ENCODE assay signal across 32 mouse cellular contexts in the genomic region with DNA sequence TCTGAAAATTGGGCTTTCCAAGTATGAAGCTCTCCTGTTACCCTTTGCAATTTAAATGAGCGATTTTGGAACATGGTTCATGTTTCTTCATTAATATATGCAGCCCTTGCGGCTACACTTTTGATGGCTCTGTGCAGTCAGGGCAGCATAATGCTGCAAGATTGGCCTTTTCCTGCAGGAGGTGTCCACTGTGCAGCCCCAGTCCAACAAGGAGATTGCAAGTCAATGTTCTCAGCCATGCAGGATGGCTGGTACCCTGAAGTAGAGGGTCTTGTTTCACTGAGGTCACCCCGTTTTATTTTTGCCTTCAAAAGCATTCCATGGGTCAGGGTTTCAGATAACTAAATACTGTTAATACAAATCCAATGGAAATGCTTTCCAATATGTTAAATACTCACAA.
DNase-seq lines count a peak whose midpoint lies in the region; ATAC-seq lines count a peak whose summit lies in the region.
"Had no signal": no experiment of that assay in that cellular context is flagged by ENCODE, and none has a peak within 500 bp of the region (broad histone marks: within the 10 kb centered on the region; RNA-seq: fewer than 3 reads in every experiment).

No protein-coding gene starts in this region.

- H3K4me3 ChIP-seq in forebrain, embryonic 11.5 days (ENCODE audit: low read depth, low read length), result no peak overlapping the region
- no peak overlapping the region for H3K4me3 ChIP-seq in forebrain, embryonic 14.5 days (ENCODE audit: low read depth, low read length)
- no peak overlapping the region for H3K4me3 ChIP-seq in kidney, embryonic 16.5 days (ENCODE audit: low read length)
- no peak overlapping the region for H3K4me3 ChIP-seq in kidney, embryonic 15.5 days (replicated peaks)
- no peak overlapping the region for H3K4me3 ChIP-seq in heart, embryonic 10.5 days
- H3K4me3 ChIP-seq: embryonic facial prominence, embryonic 15.5 days; forebrain, embryonic 15.5 days; gastrocnemius, adult 2 months; heart, adult 2 months; hindbrain, embryonic 10.5 days; hindbrain, embryonic 15.5 days; limb, embryonic 15.5 days; liver, embryonic 13.5 days; megakaryocyte, embryonic 14.5 days; midbrain, embryonic 13.5 days; stomach, embryonic 15.5 days had no signal

- H3K4me2 ChIP-seq in forebrain, embryonic 11.5 days (ENCODE audit: low read depth, low read length, severe bottlenecking), result no peak overlapping the region
- H3K4me2 ChIP-seq in forebrain, embryonic 14.5 days (ENCODE audit: low read length), result no peak overlapping the region
- H3K4me2 ChIP-seq in kidney, embryonic 16.5 days (replicated peaks; ENCODE audit: low read depth, low read length), result no peak overlapping the region
- H3K4me2 ChIP-seq in kidney, embryonic 15.5 days, result no peak overlapping the region
- H3K4me2 ChIP-seq: embryonic facial prominence, embryonic 15.5 days; forebrain, embryonic 15.5 days; hindbrain, embryonic 15.5 days; limb, embryonic 15.5 days; liver, embryonic 13.5 days; midbrain, embryonic 13.5 days; stomach, embryonic 15.5 days had no signal

- H3K9ac ChIP-seq in forebrain, embryonic 11.5 days (ENCODE audit: low read length), result no peak overlapping the region
- no peak overlapping the region for H3K9ac ChIP-seq in forebrain, embryonic 14.5 days (ENCODE audit: low read length)
- no peak overlapping the region for H3K9ac ChIP-seq in kidney, embryonic 16.5 days (replicated peaks; ENCODE audit: low read length)
- H3K9ac ChIP-seq in kidney, embryonic 15.5 days, result no peak overlapping the region
- H3K9ac ChIP-seq: embryonic facial prominence, embryonic 15.5 days; forebrain, embryonic 15.5 days; hindbrain, embryonic 15.5 days; limb, embryonic 15.5 days; liver, embryonic 13.5 days; midbrain, embryonic 13.5 days; stomach, embryonic 15.5 days had no signal

- no peak overlapping the region for H3K27ac ChIP-seq in forebrain, embryonic 11.5 days (ENCODE audit: low read depth, low read length)
- no peak overlapping the region for H3K27ac ChIP-seq in forebrain, embryonic 14.5 days (ENCODE audit: low read depth, low read length)
- no peak overlapping the region for H3K27ac ChIP-seq in kidney, embryonic 16.5 days (ENCODE audit: low read length)
- no peak overlapping the region for H3K27ac ChIP-seq in kidney, embryonic 15.5 days
- H3K27ac ChIP-seq in heart, embryonic 10.5 days, result no peak overlapping the region
- H3K27ac ChIP-seq: embryonic facial prominence, embryonic 15.5 days; forebrain, embryonic 15.5 days; gastrocnemius, adult 2 months; heart, adult 2 months; hindbrain, embryonic 10.5 days; hindbrain, embryonic 15.5 days; limb, embryonic 15.5 days; liver, embryonic 13.5 days; midbrain, embryonic 13.5 days; stomach, embryonic 15.5 days had no signal

- 81% methylated on average over 3 of the region's 3 CpGs for WGBS in forebrain, embryonic 11.5 days
- 76% methylated on average over 3 of the region's 3 CpGs for WGBS in forebrain, embryonic 14.5 days
- 37% methylated on average over 3 of the region's 3 CpGs for WGBS in kidney, embryonic 16.5 days
- 40% methylated on average over 3 of the region's 3 CpGs for WGBS in kidney, embryonic 15.5 days
- WGBS in heart, embryonic 10.5 days, result 72% methylated on average over 3 of the region's 3 CpGs

- no peaks in the 10 kb centered on the region for H3K27me3 ChIP-seq in forebrain, embryonic 11.5 days (ENCODE audit: control insufficient read depth, insufficient read depth, low read length)
- no peaks in the 10 kb centered on the region for H3K27me3 ChIP-seq in forebrain, embryonic 14.5 days (replicated peaks; ENCODE audit: control insufficient read depth, insufficient read depth, low read length)
- no peaks in the 10 kb centered on the region for H3K27me3 ChIP-seq in kidney, embryonic 16.5 days (ENCODE audit: insufficient read depth, low read length)
- H3K27me3 ChIP-seq in kidney, embryonic 15.5 days, result no peaks in the 10 kb centered on the region
- H3K27me3 ChIP-seq in heart, embryonic 10.5 days (ENCODE audit: insufficient read depth, poor library complexity, severe bottlenecking), result no peaks in the 10 kb centered on the region
- H3K27me3 ChIP-seq: embryonic facial prominence, embryonic 15.5 days; forebrain, embryonic 15.5 days; hindbrain, embryonic 15.5 days; limb, embryonic 15.5 days; liver, embryonic 13.5 days; megakaryocyte, embryonic 14.5 days; midbrain, embryonic 13.5 days; stomach, embryonic 15.5 days had no signal

- H3K36me3 ChIP-seq in forebrain, embryonic 11.5 days (ENCODE audit: control insufficient read depth, insufficient read depth, low read length), result no peaks in the 10 kb centered on the region
- H3K36me3 ChIP-seq in forebrain, embryonic 14.5 days (ENCODE audit: control insufficient read depth, insufficient read depth, low read length), result no peaks in the 10 kb centered on the region
- no peaks in the 10 kb centered on the region for H3K36me3 ChIP-seq in kidney, embryonic 16.5 days (ENCODE audit: insufficient read depth, low read length)
- H3K36me3 ChIP-seq in kidney, embryonic 15.5 days, result no peaks in the 10 kb centered on the region
- no peaks in the 10 kb centered on the region for H3K36me3 ChIP-seq in heart, embryonic 10.5 days
- H3K36me3 ChIP-seq: embryonic facial prominence, embryonic 15.5 days; forebrain, embryonic 15.5 days; hindbrain, embryonic 10.5 days; hindbrain, embryonic 15.5 days; limb, embryonic 15.5 days; liver, embryonic 13.5 days; midbrain, embryonic 13.5 days; stomach, embryonic 15.5 days had no signal

- no peaks in the 10 kb centered on the region for H3K9me3 ChIP-seq in forebrain, embryonic 11.5 days (ENCODE audit: control insufficient read depth, low read length)
- H3K9me3 ChIP-seq in forebrain, embryonic 14.5 days (replicated peaks; ENCODE audit: control insufficient read depth, low read length), result no peaks in the 10 kb centered on the region
- no peaks in the 10 kb centered on the region for H3K9me3 ChIP-seq in kidney, embryonic 16.5 days (ENCODE audit: low read length)
- H3K9me3 ChIP-seq in kidney, embryonic 15.5 days (replicated peaks), result no peaks in the 10 kb centered on the region
- no peaks in the 10 kb centered on the region for H3K9me3 ChIP-seq in heart, embryonic 10.5 days
- H3K9me3 ChIP-seq: embryonic facial prominence, embryonic 15.5 days; forebrain, embryonic 15.5 days; hindbrain, embryonic 10.5 days; hindbrain, embryonic 15.5 days; limb, embryonic 15.5 days; liver, embryonic 13.5 days; megakaryocyte, embryonic 14.5 days; midbrain, embryonic 13.5 days; stomach, embryonic 15.5 days had no signal

- no peaks in the 10 kb centered on the region for H3K4me1 ChIP-seq in forebrain, embryonic 11.5 days (replicated peaks; ENCODE audit: control insufficient read depth, insufficient read depth, low read length)
- H3K4me1 ChIP-seq in forebrain, embryonic 14.5 days (ENCODE audit: control insufficient read depth, insufficient read depth, low read length), result no peaks in the 10 kb centered on the region
- H3K4me1 ChIP-seq in kidney, embryonic 16.5 days (ENCODE audit: insufficient read depth, low read length), result peaks cover 18% of the 10 kb centered on the region
- peaks cover 15% of the 10 kb centered on the region for H3K4me1 ChIP-seq in kidney, embryonic 15.5 days
- no peaks in the 10 kb centered on the region for H3K4me1 ChIP-seq in heart, embryonic 10.5 days
- H3K4me1 ChIP-seq: forebrain, embryonic 15.5 days; hindbrain, embryonic 10.5 days; hindbrain, embryonic 15.5 days; limb, embryonic 15.5 days; liver, embryonic 13.5 days; megakaryocyte, embryonic 14.5 days; midbrain, embryonic 13.5 days; stomach, embryonic 15.5 days had no signal

- no peak for DNase-seq in forebrain, embryonic 11.5 days (ENCODE audit: low spot score)
- no peak for DNase-seq in forebrain, embryonic 14.5 days (ENCODE audit: low spot score)
- peak; percentile 10 for DNase-seq in kidney, postnatal 14 days
- no peak for DNase-seq in heart, embryonic 10.5 days (ENCODE audit: low spot score)
- DNase-seq in thymus, postnatal 14 days, result no peak
- DNase-seq: adrenal gland, adult 2 months; adrenal gland, postnatal 36 days; cerebellum, adult 18-20 months; cerebellum, postnatal 10 days; gastrocnemius, adult 2 months; heart, adult 2 months; heart, postnatal 14 days; liver, embryonic 13.5 days; lung, adult 18-20 months; lung, postnatal 4 days; right cerebral cortex, postnatal 25 days; thymus, postnatal 25 days had no signal

- 0 out of 2 replicates have a peak, but pooled peaks have one; percentile 36 for ATAC-seq in forebrain, embryonic 11.5 days (replicated peaks; ENCODE audit: low FRiP score)
- ATAC-seq in forebrain, embryonic 14.5 days, result no peak
- ATAC-seq in kidney, embryonic 16.5 days (ENCODE audit: low FRiP score, low TSS enrichment), result 0 out of 2 replicates have a peak, but pooled peaks have one; percentile 55
- no peak; the same call in 1 of the 2 replicates for ATAC-seq in kidney, embryonic 15.5 days (replicated peaks; ENCODE audit: low FRiP score)
- no peak for ATAC-seq in erythroblast, adult 5-6 weeks (replicated peaks; ENCODE audit: low FRiP score, poor library complexity, severe bottlenecking)
- ATAC-seq: activated CD4-positive, CD25-positive, alpha-beta regulatory T cell, adult 4 months; CD4-positive, CD25-positive, alpha-beta regulatory T cell, adult 4 months; forebrain, embryonic 15.5 days; inflammation-experienced regulatory T-cells, adult 6 months; lung, postnatal 0 days; midbrain, embryonic 13.5 days had no signal

Comparison
In these comparisons a context has a peak if more than half of its experiments do, and no peak if none do; other contexts are left out.
1. ATAC-seq: peak in forebrain, embryonic 11.5 days (single experiment) and kidney, embryonic 16.5 days (single experiment); none in forebrain, embryonic 14.5 days (single experiment), kidney, embryonic 15.5 days (single experiment) and erythroblast, adult 5-6 weeks (single experiment).